Mouse (Mus musculus) fat pad, adult 2 months (tissue): ENCODE results near the gene Ppp1r1b.

Source experiments
- DNase-seq: peaks from one replicate; pipeline ENCODE4 v3.0.0-alpha.2; 2011; ENCODE audit warnings: low read depth, low spot score; ENCODE audit errors: extremely low read depth

Ppp1r1b gene

DNA sequence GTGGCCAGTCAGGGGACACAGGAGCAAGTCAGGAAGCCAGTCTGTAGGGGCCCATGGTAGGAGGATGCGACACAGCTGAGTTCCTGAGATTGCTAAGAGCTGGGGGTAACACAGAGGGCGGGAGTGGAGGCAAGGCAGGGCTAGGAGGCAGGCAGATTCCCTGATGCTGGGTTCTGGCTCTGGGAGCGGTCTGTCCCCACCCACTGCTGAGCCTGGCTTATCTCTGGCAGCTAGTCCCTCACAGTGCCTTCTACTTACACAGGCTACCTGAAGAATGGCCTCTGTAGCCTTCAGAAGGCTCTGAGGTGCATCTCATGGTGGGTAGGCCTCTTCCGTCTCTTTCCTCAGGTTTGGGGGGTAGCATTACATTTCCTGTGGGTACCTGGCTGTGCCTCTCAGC, 44.4 kb downstream of the Ppp1r1b start:
- DNase-seq, result no peak

DNA sequence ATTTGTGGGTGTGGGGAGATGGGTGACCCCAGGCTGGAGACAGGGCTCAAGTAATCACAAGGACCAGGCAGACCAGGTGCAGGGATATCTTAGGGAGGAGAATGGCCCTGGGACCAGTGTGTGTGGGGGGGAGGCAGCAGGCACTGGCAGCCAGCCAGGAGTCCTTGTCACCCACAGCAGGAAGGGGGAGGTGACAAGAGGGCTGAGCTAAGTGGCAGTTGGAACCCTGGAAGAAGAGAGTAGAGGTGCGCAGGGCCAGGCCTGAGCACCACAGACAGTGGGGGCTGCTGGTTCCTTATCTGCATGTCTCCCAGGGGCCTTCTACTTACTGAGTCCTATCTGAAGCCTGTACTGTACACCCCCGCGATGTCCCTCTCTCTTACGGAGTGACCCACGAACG, 45.1 kb downstream of the Ppp1r1b start:
- DNase-seq, result no peak

DNA sequence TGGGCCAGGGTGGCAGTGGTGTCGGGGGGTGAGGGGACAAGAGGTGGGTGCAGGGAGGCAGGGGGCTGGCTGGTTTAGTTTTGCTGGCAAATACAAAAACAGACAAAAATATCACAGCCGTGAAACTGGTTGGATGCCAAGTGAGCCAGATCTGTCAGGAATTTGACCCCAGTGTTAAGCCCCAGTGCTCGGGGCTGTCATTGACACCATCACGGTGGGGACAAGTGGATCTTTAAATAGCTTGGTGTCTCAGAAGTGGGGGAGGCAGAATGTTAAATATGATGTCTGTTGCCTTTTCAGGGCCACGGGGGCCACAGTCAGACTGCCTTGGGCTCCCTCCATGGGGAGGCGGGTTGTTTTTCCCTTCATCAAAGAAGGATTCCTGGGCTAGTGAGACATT, 46.1 kb downstream of the Ppp1r1b start:
- no peak for DNase-seq

DNA sequence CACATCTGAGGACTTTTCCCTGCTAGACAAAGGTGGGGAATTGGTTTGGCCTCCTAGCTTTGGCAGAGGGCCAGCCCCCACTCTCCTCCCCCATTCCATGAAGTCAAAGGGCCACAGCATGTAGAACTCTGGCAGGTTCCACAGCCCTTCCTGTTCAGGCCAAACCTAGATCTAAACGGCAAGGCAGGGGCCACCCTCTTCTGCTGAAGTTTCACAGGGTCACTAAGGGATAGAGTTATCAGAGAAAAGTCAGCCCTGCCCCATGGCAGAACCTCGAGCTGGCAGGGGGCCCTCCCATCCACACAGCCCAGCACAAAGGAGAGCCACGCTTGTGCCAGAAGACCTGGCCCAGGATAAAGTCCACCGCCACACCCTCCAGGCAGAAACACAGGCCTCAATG, 46.8 kb downstream of the Ppp1r1b start:
- DNase-seq, result no peak

DNA sequence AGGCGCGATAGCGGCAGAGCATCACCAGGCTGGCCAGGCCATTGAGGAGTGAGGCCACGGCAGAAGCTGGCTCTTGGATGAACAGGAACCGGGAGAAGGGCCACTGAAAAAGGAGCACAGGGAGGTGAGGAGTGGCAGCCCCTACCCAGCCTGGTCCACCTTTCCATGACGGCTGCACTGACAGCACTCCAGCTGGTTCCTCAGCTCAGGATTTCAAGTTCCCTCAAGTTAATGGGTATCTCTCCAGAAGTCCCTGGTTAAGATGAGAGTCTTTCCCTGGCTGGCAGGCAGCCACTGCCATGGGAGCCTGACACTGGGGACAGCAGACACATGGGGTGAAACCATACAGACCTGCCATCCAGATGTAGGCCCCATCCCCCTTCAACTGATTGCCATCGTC, 49.7 kb downstream of the Ppp1r1b start:
- no peak for DNase-seq

DNA sequence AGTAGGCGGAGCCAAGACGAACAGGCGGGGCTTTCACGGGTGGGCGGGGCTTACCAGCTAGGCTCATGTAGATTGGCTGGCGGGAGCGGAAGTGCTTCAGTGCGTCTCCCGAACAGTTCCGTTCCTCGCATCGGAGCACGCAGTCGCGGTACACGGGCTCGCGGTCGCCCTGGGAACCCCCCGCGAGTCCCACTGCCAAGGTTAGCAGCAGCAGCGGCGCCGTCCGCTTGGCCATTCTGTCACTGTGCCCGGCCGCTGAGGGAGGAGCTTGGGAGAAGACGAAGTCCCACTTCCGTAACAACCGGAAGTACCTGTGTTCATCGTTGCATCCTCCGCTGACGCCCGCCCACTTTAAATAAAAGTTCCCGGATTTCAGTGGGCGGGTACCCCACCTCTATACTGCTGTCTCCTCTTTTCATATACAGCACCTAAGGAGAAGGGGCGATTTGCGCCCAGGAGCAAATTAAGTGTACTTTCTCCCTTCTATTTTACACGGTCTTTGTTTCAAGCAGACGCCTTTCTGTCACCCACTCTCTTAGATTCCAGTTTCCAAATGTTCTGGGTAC, 52.0 kb downstream of the Ppp1r1b start, which contains the start of gene Pgap3:
Gene Pgap3 (minus strand): TSS at position 330 of the 566 bp plus-strand sequence.
- no peak for DNase-seq

DNA sequence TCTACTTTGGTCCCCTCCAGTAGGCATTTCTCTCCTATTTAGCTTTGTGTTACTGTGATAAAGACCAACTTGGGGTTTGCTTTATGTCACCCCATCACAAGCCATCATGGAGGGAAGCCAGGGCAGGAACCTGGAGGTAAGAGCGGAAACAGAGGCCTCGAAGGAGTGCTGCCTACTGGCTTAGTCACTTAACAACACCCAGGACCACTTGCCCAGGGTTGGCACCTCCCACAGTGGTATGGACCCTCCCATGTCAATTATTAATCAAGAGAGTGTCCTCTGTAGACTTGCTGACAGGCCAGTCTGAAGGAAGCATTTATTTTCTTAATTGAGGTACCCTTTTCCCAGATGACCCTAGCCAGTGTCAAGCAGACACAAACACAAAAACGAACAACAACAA, 52.6 kb downstream of the Ppp1r1b start:
- no peak for DNase-seq

DNA sequence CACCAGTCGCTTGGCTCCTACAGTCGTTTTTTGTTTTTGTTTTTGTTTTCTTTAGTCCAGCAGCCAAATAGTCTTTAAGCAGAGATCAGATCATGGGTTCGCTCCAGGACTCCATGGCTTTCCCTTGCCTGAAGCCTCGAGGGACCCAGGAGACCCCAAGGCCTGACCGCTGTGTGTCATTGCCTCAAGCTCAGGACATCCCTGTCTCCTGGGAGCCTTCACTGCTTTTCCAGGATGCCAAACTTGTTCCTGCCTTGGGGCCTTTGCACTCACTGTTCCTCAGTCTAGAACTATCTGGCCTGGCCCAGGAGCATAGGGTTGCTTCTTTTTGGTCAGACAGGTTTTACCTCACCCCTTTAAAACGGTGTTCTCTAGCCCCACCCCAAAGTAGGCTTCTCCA, 58.4 kb downstream of the Ppp1r1b start:
- DNase-seq, result no peak
